Mouse (Mus musculus) G1E (cell line): ENCODE results near the gene D130052B06Rik. TPM values are rescaled to one million over a fixed set of nuclear protein-coding genes. Genes with fewer than 3 reads are reported as not detected.

Source experiments
- ATAC-seq: 2 replicates; pipeline ENCODE4 v1.8.0; 2016; ENCODE audit warnings: mild to moderate bottlenecking; ENCODE audit not compliant: insufficient number of reproducible peaks, poor library complexity, low FRiP score, severe bottlenecking; ENCODE audit errors: extremely low read depth
- DNase-seq: peaks from one replicate; pipeline ENCODE4 v3.0.0; 2012; ENCODE audit warnings: low spot score
- H3K27me3 ChIP-seq: 2 replicates; pipeline ENCODE4 v1.6.1; 2012; ENCODE audit warnings: mild to moderate bottlenecking, low read length, inconsistent platforms; ENCODE audit not compliant: insufficient read depth
- H3K36me3 ChIP-seq: replicated peaks from 2 replicates; pipeline ENCODE3; 2012; ENCODE audit warnings: mild to moderate bottlenecking, inconsistent platforms
- H3K4me1 ChIP-seq: 2 replicates; pipeline ENCODE4 v1.6.1; 2012; ENCODE audit warnings: low read depth, low read length, inconsistent platforms, mixed read lengths; ENCODE audit not compliant: insufficient read depth
- H3K4me3 ChIP-seq: 2 replicates; pipeline ENCODE4 v1.5.1; 2012; ENCODE audit warnings: low read depth, mild to moderate bottlenecking, inconsistent platforms, low read length, moderate library complexity, mixed read lengths
- H3K9me3 ChIP-seq: replicated peaks from 2 replicates; pipeline ENCODE4 v1.6.1; 2012; ENCODE audit warnings: inconsistent platforms
- CTCF ChIP-seq: IDR thresholded peaks from 2 replicates; pipeline ENCODE4 v1.5.1; 2012; ENCODE audit warnings: low read depth, low read length, inconsistent platforms, mixed read lengths
- GATA1 ChIP-seq: IDR thresholded peaks from 2 replicates; pipeline ENCODE4 v1.6.1; 2012; ENCODE audit warnings: borderline replicate concordance, low read length, inconsistent platforms, mixed read lengths
- GATA2 ChIP-seq: IDR thresholded peaks from 2 replicates; pipeline ENCODE4 v1.6.1; 2012; ENCODE audit warnings: low read depth, low read length, inconsistent platforms, borderline replicate concordance
- POLR2AphosphoS5 ChIP-seq: IDR thresholded peaks from 2 replicates; pipeline ENCODE4 v1.6.1; 2012; ENCODE audit warnings: low read depth, low read length, inconsistent platforms; ENCODE audit not compliant: insufficient replicate concordance
- TAL1 ChIP-seq: conservative IDR thresholded peaks from 2 replicates; pipeline ENCODE4 v1.6.1; 2012; ENCODE audit warnings: low read depth, low read length, inconsistent platforms, mixed read lengths
- polyA plus RNA-seq: library from polyadenylated mRNA; stranded (reverse); fragments of >175 nt; gene quantifications from 2 replicates; pipeline ENCODE4 v1.2.3, GENCODE M21; 2012
- total RNA-seq, 2 experiments: library from RNA; stranded (forward) in 1 of 2; stranded (reverse) in 1 of 2; fragments of 200-1000 nt in 1 of 2; fragments of >200 nt in 1 of 2; fragmentation: Nextera tagmentation in 1 of 2; gene quantifications; 2 replicates each; pipeline ENCODE4 v1.2.3; 2014 to 2017

D130052B06Rik gene
- total and polyA plus RNA-seq, 3 experiments: 0.11 TPM; not detected in 2

DNA sequence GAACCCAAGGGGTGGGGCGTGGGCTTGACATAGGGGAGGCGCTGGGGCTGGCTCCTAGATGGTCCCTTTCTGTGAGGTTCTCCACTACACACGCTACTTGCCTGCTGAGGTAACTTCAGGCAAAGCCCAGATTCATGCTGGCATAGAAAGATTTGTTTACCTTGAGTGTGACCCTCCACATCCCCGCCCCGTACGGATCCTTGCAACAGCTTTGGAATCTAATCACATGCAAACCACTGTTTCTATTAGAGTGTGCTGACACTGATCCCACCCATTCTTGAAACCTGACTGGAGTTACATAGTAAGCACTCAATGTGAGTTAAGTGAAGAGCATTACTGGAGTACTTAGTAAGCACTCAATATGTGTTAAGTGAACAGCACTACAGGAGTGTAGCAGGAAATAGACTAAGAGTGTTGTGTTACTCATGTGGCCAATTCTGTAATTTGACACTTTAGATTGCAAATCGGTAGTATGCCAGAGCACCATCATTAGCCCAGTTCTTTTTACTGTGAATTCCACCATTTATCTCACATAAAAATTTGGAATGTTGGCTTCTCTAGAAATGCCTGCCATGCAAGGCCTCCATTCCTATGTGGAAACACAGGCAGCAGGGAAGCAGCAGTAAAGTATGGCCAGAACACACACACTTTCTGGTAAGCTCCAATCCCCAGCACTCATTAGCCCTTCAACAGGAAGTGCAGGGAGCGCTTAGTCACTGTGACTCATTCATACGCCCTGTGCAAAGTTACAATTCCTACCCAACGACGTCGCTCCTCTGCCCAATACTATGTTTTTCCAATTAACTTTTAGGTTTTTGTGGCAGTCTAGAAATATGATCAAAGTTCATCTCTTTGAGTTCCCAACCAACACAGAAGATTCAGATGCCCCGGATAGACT, 61.2 kb downstream of the D130052B06Rik start:
- no peaks in the 10 kb centered on the region for H3K36me3 ChIP-seq
- no peaks in the 10 kb centered on the region for H3K4me1 ChIP-seq
- H3K27me3 ChIP-seq: no peaks in the 10 kb centered on the region
- no peak overlapping the region for H3K4me3 ChIP-seq
- DNase-seq (no peak), ATAC-seq (peak; percentile 15; the same call in 1 of the 2 replicates)
- no peaks in the 10 kb centered on the region for H3K9me3 ChIP-seq
- no peak for TF ChIP-seq TAL1
- no peak for TF ChIP-seq POLR2AphosphoS5
- TF ChIP-seq GATA2: no peak
- no peak for TF ChIP-seq CTCF

DNA sequence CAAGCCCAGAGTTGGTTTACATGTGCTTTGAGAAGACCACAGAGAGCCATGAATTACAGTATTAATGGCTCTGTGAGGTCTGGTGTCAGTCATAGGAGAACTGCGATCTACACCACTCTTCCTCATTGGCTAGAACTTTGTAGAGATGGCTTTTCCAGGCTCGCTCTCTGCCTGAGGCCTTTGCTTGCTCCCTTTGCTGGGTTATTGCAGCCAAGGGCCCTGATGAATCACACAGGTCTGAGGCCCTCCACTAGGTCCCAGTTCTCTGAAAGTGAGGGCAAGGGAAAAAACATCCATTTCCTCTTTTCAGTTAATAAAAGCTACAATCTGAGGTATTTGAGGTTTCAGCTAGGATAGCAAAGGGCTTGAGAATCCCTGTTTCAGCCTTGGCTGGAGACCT, 64.5 kb downstream of the D130052B06Rik start:
- DNase-seq (no peak), ATAC-seq (no peak)
- H3K4me3 ChIP-seq: no peak overlapping the region
- TF ChIP-seq TAL1 (no peak), CTCF (no peak), GATA1 (no peak), POLR2AphosphoS5 (no peak), GATA2 (no peak)
- no peaks in the 10 kb centered on the region for H3K36me3 ChIP-seq
- H3K27me3 ChIP-seq: no peaks in the 10 kb centered on the region
- H3K9me3 ChIP-seq: no peaks in the 10 kb centered on the region
- no peaks in the 10 kb centered on the region for H3K4me1 ChIP-seq

DNA sequence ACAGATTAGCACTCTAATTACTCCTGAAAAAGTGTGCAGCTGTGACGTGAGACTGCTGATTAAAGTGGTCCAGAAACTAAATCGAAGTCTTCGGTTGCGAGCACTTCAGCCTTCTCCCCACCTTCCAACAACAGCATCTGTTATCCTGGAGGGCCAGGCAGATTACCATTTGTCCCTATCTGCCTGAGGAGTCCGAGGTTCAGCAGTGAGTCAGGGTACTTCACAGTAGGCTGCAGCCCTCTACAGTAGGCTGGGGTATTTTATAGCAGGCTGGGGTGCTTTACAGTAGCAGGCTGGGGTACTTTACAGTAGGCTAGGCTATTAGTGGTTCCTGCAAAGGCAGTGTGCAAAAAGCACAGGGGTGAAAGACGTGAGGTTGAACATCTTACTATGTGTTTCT, 69.3 kb downstream of the D130052B06Rik start:
- Histone ChIP-seq H3K27me3 (no peaks in the 10 kb centered on the region), H3K36me3 (no peaks in the 10 kb centered on the region), H3K4me3 (no peak overlapping the region), H3K4me1 (no peaks in the 10 kb centered on the region), H3K9me3 (no peaks in the 10 kb centered on the region)
- ATAC-seq (no peak), DNase-seq (no peak)
- TF ChIP-seq GATA2 (no peak), CTCF (no peak), POLR2AphosphoS5 (no peak)

DNA sequence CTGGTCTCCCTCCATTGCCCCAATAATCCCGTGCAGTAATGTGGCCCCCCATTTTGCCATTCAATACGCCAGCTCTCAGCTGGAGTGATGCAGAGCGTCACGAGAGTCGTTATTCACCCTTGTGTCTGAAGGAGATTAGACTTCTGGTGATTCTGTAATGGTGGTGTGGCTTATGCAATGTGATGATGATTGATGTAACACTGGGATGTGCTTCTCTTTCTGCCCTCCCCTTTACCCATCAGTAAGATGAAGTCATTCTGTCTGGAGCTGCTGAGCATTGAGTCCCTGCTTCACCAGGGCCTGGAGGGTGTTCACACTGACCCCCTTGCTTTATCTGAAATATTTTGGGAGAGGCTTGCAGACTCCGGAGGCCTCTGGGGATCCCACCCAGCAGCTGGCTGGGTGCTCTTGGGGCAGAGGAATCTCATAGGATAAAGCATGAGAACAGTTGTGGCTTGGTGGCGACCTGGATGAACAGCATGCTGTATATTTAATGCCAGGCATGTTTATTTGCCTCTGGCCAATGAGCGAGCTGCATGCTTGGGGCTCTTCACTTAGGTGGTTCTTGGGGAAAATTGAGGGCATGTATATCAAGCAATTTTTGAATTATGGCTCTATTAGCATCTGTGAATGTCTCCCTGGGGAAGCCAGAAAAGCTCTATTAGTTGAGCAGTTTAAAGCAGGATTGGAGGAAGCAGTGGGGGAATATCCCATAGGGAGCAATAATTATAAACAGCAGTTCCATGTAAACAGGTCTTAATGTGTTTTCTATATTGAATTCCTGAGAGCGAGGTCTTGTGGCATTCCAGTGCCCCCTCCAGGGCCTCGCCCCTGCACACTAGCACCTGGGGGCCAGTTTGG, 71.2 kb downstream of the D130052B06Rik start:
- TF ChIP-seq GATA2 (no peak), GATA1 (no peak), TAL1 (no peak), POLR2AphosphoS5 (no peak), CTCF (no peak)
- Histone ChIP-seq H3K36me3 (no peaks in the 10 kb centered on the region), H3K27me3 (no peaks in the 10 kb centered on the region), H3K9me3 (no peaks in the 10 kb centered on the region), H3K4me1 (no peaks in the 10 kb centered on the region), H3K4me3 (no peak overlapping the region)
- ATAC-seq (no peak), DNase-seq (no peak)

Other genes with a start within 250 kb of the D130052B06Rik start
- 5.6 and 8.0 TPM in 2 replicates for gene Ranbp17, start 85.6 kb upstream of the D130052B06Rik start, total RNA-seq (2014; fragmentation: Nextera tagmentation)
- gene Ranbp17, start 85.6 kb upstream of the D130052B06Rik start, total RNA-seq (2017): 6.2 and 6.7 TPM in 2 replicates
- 0.51 TPM in 2 replicates for gene Ranbp17, start 85.6 kb upstream of the D130052B06Rik start, polyA plus RNA-seq
- gene Gabrp, start 20.3 kb upstream of the D130052B06Rik start, total RNA-seq (2014; fragmentation: Nextera tagmentation): not detected in 2 replicates
- gene Gabrp, start 20.3 kb upstream of the D130052B06Rik start, total RNA-seq (2017): 0.05 and 0.12 TPM in 2 replicates
- gene Gabrp, start 20.3 kb upstream of the D130052B06Rik start, polyA plus RNA-seq: not detected in 2 replicates